Mouse (Mus musculus): ENCODE results near the gene Pced1b. TPM values are rescaled to one million over a fixed set of nuclear protein-coding genes. Genes with fewer than 3 reads are reported as not detected.

Pced1b gene
- polyA plus RNA-seq, 1 experiment: 5.6 TPM

DNA sequence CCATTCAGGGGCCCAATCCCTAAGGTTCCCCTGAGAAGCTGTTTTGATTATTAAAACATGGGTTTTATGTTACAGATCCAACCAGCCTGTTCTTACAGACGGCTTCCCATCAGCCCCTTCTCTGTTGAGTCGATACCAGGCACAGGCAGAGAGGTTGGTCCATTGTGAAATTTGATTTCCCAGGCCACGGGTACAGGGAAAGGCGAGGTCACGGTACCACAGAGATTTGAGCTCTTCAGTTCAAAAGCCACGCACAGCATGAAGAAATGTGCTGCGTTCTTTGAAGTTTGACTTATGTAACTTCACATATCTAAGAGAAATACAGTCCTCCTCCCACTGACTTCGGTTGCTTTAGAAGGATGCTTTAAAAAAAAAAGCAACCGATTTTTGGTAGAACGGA lies 39.8 kb downstream of the Pced1b start:
- 82% methylated on average over 10 of the region's 10 CpGs for WGBS
- Histone ChIP-seq H3K4me1 (ENCODE audit: control insufficient read depth, insufficient read depth, insufficient read length, low read length) (0 out of 2 replicates have a peak, but pooled peaks cover 2% of the 10 kb centered on the region), H3K4me3 (ENCODE audit: low read depth, low read length) (no peak overlapping the region), H3K36me3 (ENCODE audit: control insufficient read depth, insufficient read depth, low read length) (no peaks in the 10 kb centered on the region), H3K27me3 (ENCODE audit: control insufficient read depth, insufficient read depth, low read length) (no peaks in the 10 kb centered on the region), H3K27ac (ENCODE audit: insufficient read depth, low read depth, low read length) (no peak overlapping the region)
- TF ChIP-seq CTCF (IDR thresholded peaks at IDR 0.05; ENCODE audit: extremely low read depth, insufficient read length, insufficient replicate concordance, low read depth, low read length) (no peak), POLR2A (IDR thresholded peaks at IDR 0.05; ENCODE audit: low read depth, low read length) (no peak)

GRCm38 (mm10) chr15:97287436-97288143 lies 40.7 kb downstream of the Pced1b start:
- Histone ChIP-seq H3K4me1 (ENCODE audit: control insufficient read depth, insufficient read depth, insufficient read length, low read length) (0 out of 2 replicates have a peak, but pooled peaks cover 2% of the 10 kb centered on the region), H3K27ac (ENCODE audit: insufficient read depth, low read depth, low read length) (no peak overlapping the region), H3K36me3 (ENCODE audit: control insufficient read depth, insufficient read depth, low read length) (no peaks in the 10 kb centered on the region), H3K4me3 (ENCODE audit: low read depth, low read length) (no peak overlapping the region), H3K27me3 (ENCODE audit: control insufficient read depth, insufficient read depth, low read length) (no peaks in the 10 kb centered on the region)
- TF ChIP-seq CTCF (IDR thresholded peaks at IDR 0.05; ENCODE audit: extremely low read depth, insufficient read length, insufficient replicate concordance, low read depth, low read length) (no peak), POLR2A (IDR thresholded peaks at IDR 0.05; ENCODE audit: low read depth, low read length) (no peak)
- WGBS: 69% methylated on average over 5 of the region's 5 CpGs

GRCm38 (mm10) chr15:97288690-97289089 lies 41.8 kb downstream of the Pced1b start:
- H3K36me3 ChIP-seq (ENCODE audit: control insufficient read depth, insufficient read depth, low read length): no peaks in the 10 kb centered on the region
- 0 out of 2 replicates have a peak, but pooled peaks cover 2% of the 10 kb centered on the region for H3K4me1 ChIP-seq (ENCODE audit: control insufficient read depth, insufficient read depth, insufficient read length, low read length)
- TF ChIP-seq POLR2A (IDR thresholded peaks at IDR 0.05; ENCODE audit: low read depth, low read length) (no peak), CTCF (IDR thresholded peaks at IDR 0.05; ENCODE audit: extremely low read depth, insufficient read length, insufficient replicate concordance, low read depth, low read length) (no peak)
- H3K27me3 ChIP-seq (ENCODE audit: control insufficient read depth, insufficient read depth, low read length): no peaks in the 10 kb centered on the region
- no peak overlapping the region for H3K4me3 ChIP-seq (ENCODE audit: low read depth, low read length)
- H3K27ac ChIP-seq (ENCODE audit: insufficient read depth, low read depth, low read length): no peak overlapping the region
- WGBS: 80% methylated on average over 13 of the region's 13 CpGs

DNA sequence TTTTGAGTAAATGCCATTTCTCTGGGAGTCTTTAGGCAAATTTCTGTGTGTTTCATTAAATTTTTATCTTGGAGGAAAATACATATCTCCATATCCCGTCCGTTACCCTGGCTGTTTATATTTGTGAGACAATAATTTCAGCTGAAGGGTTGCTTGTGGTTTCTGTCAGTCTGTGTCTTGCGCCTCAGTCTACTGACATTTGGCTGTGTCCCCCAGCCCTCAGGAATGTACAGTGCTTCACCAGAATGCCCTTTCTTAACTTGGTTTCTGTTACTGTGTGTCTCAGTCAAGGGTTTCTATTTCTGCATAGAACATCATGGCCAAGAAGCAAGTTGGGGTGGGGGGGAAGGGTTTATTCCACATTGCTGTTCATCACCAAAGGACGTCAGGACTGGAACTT lies 42.3 kb downstream of the Pced1b start:
- 0 out of 2 replicates have a peak, but pooled peaks cover 2% of the 10 kb centered on the region for H3K4me1 ChIP-seq (ENCODE audit: control insufficient read depth, insufficient read depth, insufficient read length, low read length)
- 76% methylated on average over 4 of the region's 4 CpGs for WGBS
- H3K4me3 ChIP-seq (ENCODE audit: low read depth, low read length): no peak overlapping the region
- H3K27me3 ChIP-seq (ENCODE audit: control insufficient read depth, insufficient read depth, low read length): no peaks in the 10 kb centered on the region
- TF ChIP-seq CTCF (IDR thresholded peaks at IDR 0.05; ENCODE audit: extremely low read depth, insufficient read length, insufficient replicate concordance, low read depth, low read length) (no peak), POLR2A (IDR thresholded peaks at IDR 0.05; ENCODE audit: low read depth, low read length) (no peak)
- no peak overlapping the region for H3K27ac ChIP-seq (ENCODE audit: insufficient read depth, low read depth, low read length)
- H3K36me3 ChIP-seq (ENCODE audit: control insufficient read depth, insufficient read depth, low read length): no peaks in the 10 kb centered on the region

DNA sequence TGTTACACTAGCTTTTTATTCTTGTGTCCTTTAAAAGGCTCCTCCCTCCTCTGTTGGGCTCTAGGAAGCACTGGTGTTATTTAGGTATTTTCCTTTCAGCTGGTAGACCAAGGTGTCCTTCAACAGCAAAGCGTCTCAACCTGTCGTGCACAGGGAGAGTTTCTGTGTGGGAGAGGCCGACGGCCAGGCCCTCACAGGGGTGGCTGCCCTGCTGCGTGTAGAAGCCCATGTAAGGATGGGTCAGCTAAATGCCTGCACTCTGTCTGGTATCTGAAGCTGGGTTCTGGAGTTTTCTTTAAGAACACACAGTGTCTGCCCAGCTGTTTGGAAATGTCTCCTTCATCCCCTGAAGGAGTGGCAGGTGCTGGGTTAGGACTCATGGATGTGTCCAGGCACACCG lies 43.4 kb downstream of the Pced1b start:
- Histone ChIP-seq H3K27me3 (ENCODE audit: control insufficient read depth, insufficient read depth, low read length) (no peaks in the 10 kb centered on the region), H3K4me3 (ENCODE audit: low read depth, low read length) (no peak overlapping the region), H3K27ac (ENCODE audit: insufficient read depth, low read depth, low read length) (no peak overlapping the region), H3K4me1 (ENCODE audit: control insufficient read depth, insufficient read depth, insufficient read length, low read length) (0 out of 2 replicates have a peak, but pooled peaks cover 2% of the 10 kb centered on the region), H3K36me3 (ENCODE audit: control insufficient read depth, insufficient read depth, low read length) (no peaks in the 10 kb centered on the region)
- WGBS: 92% methylated on average over 6 of the region's 6 CpGs
- TF ChIP-seq POLR2A (IDR thresholded peaks at IDR 0.05; ENCODE audit: low read depth, low read length) (no peak), CTCF (IDR thresholded peaks at IDR 0.05; ENCODE audit: extremely low read depth, insufficient read length, insufficient replicate concordance, low read depth, low read length) (no peak)

- 81% methylated on average over 21 of the region's 21 CpGs for WGBS
- Histone ChIP-seq H3K4me1 (ENCODE audit: control insufficient read depth, insufficient read depth, insufficient read length, low read length) (0 out of 2 replicates have a peak, but pooled peaks cover 2% of the 10 kb centered on the region), H3K36me3 (ENCODE audit: control insufficient read depth, insufficient read depth, low read length) (no peaks in the 10 kb centered on the region), H3K27ac (ENCODE audit: insufficient read depth, low read depth, low read length) (no peak overlapping the region), H3K27me3 (ENCODE audit: control insufficient read depth, insufficient read depth, low read length) (no peaks in the 10 kb centered on the region), H3K4me3 (ENCODE audit: low read depth, low read length) (no peak overlapping the region)
- TF ChIP-seq POLR2A (IDR thresholded peaks at IDR 0.05; ENCODE audit: low read depth, low read length): no peak
- TF ChIP-seq CTCF (IDR thresholded peaks at IDR 0.05; ENCODE audit: extremely low read depth, insufficient read length, insufficient replicate concordance, low read depth, low read length): no peak
Observed at GRCm38 (mm10) chr15:97291291-97292050, 44.6 kb downstream of the Pced1b start.

DNA sequence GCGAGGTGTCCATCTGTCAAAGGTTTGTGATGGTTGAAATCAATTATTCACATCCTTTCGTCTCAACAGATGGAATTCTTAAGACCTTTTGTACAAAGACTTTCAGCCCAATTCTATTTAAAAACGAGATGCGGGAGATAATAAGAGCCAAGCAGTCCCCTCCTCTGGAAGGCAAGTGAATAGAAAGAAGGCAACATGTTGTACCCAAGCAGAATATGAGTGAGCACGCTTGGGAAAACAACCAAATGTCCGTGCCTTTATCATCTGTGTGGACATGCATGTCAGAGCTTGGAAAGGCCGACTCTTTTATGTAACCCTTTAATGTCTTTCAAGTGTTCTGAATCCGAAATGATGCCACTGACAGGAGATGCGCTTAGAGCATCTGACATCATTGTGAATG lies 61.0 kb downstream of the Pced1b start:
- H3K4me3 ChIP-seq (ENCODE audit: low read depth, low read length): no peak overlapping the region
- H3K27me3 ChIP-seq (ENCODE audit: control insufficient read depth, insufficient read depth, low read length): no peaks in the 10 kb centered on the region
- H3K36me3 ChIP-seq (ENCODE audit: control insufficient read depth, insufficient read depth, low read length): no peaks in the 10 kb centered on the region
- no peak for TF ChIP-seq CTCF (IDR thresholded peaks at IDR 0.05; ENCODE audit: extremely low read depth, insufficient read length, insufficient replicate concordance, low read depth, low read length)
- no peak for TF ChIP-seq POLR2A (IDR thresholded peaks at IDR 0.05; ENCODE audit: low read depth, low read length)
- H3K27ac ChIP-seq (ENCODE audit: insufficient read depth, low read depth, low read length): no peak overlapping the region
- WGBS: 72% methylated on average over 9 of the region's 9 CpGs
- no peaks in the 10 kb centered on the region for H3K4me1 ChIP-seq (ENCODE audit: control insufficient read depth, insufficient read depth, insufficient read length, low read length)

Data from small intestine, adult 2 months (tissue).